Comparison of ENCODE assay signal across 10 mouse cellular contexts in the genomic region with DNA sequence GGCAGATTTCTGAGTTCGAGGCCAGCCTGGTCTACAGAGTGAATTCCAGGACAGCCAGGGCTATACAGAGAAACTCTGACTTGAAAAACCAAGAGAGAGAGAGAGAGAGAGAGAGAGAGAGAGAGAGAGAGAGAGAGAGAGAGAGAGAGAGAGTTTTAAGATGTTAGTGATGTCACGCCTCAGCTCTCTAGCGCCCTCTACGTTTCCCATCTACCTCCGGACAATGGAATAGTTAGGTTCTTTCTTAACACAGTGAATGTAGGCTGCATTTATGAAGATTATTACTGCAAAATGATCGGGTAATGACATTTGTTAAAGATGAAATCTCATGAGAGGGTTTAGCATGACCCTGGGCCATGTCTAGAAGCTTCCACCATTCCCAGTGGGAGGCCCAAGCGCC. TPM values are rescaled to one million over a fixed set of nuclear protein-coding genes. Genes with fewer than 3 reads are reported as not detected.
DNase-seq lines count a peak whose midpoint lies in the region; ATAC-seq and TF ChIP-seq lines count a peak whose summit lies in the region.
"Not testable (repeated sequence)": the region's sequence is repeated elsewhere in the genome, so short reads cannot be mapped to it uniquely, and the experiment has no call there.
"Had no signal": no experiment of that assay in that cellular context is flagged by ENCODE, and none has a peak within 500 bp of the region (broad histone marks: within the 10 kb centered on the region; RNA-seq: fewer than 3 reads in every experiment).

No protein-coding gene starts in this region.

- H3K4me3 ChIP-seq in hindbrain, postnatal 0 days (ENCODE audit: low read length); layer of hippocampus, adult 2 months; lung, adult 2 months (replicated peaks; ENCODE audit: extremely low read depth, low read depth, low read length); midbrain, postnatal 0 days (ENCODE audit: low read depth, low read length): not testable (repeated sequence)

- not testable (repeated sequence) for H3K27ac ChIP-seq in hindbrain, postnatal 0 days; layer of hippocampus, adult 2 months; midbrain, postnatal 0 days (ENCODE audit: low read depth, low read length)

- H3K4me1 ChIP-seq in hindbrain, postnatal 0 days (ENCODE audit: insufficient read depth, low read length); lung, adult 2 months (ENCODE audit: control insufficient read depth, insufficient read depth, low read length); midbrain, postnatal 0 days (ENCODE audit: insufficient read depth, low read length): not testable (repeated sequence)

- not testable (repeated sequence) for H3K9ac ChIP-seq in hindbrain, postnatal 0 days (replicated peaks; ENCODE audit: low read length); midbrain, postnatal 0 days (replicated peaks; ENCODE audit: low read length, poor library complexity, severe bottlenecking)

- not testable (repeated sequence) for H3K36me3 ChIP-seq in hindbrain, postnatal 0 days (ENCODE audit: insufficient read depth, low read length); midbrain, postnatal 0 days (ENCODE audit: insufficient read depth, low read length); splenic B cell, adult 2 months (ENCODE audit: control insufficient read depth, insufficient read depth, low read length, poor library complexity, severe bottlenecking)

- not testable (repeated sequence) for H3K4me2 ChIP-seq in hindbrain, postnatal 0 days (ENCODE audit: low read depth, low read length); midbrain, postnatal 0 days (ENCODE audit: low read depth, low read length, poor library complexity, severe bottlenecking)

- TF ChIP-seq CTCF in hindbrain, postnatal 0 days (IDR thresholded peaks at IDR 0.05; ENCODE audit: low read depth): peak; percentile 39; the same call in 1 of the 2 replicates
- peak; percentile 55 for TF ChIP-seq CTCF in layer of hippocampus, adult 2 months (conservative IDR thresholded peaks at IDR 0.05)
- TF ChIP-seq CTCF in lung, adult 2 months (IDR thresholded peaks at IDR 0.05; ENCODE audit: insufficient read depth, low read length): peak; percentile 14; the same call in 1 of the 2 replicates
- peak; percentile 39 for TF ChIP-seq CTCF in midbrain, postnatal 0 days (IDR thresholded peaks at IDR 0.05)

- peak; percentile 22 for DNase-seq in CD4-positive, CD25-positive, alpha-beta regulatory T cell, adult 2 months (ENCODE audit: low read depth, low spot score)
- DNase-seq in ZHBTc4 (ENCODE audit: low read depth, low spot score): peak; percentile 28
- DNase-seq in hindbrain, postnatal 0 days (ENCODE audit: low spot score); layer of hippocampus, adult 2 months (ENCODE audit: low spot score in 2 of 2); lung, adult 2 months; midbrain, postnatal 0 days (ENCODE audit: low spot score): not testable (repeated sequence)
- peak; percentile 15 for DNase-seq in splenic B cell, adult 2 months (ENCODE audit: low read depth, low spot score)
- DNase-seq in thymus, postnatal 4 days: peak; percentile 49

- WGBS in hindbrain, postnatal 0 days: 75% methylated on average over 7 of the region's 7 CpGs
- WGBS in lung, adult 2 months: 73% methylated on average over 7 of the region's 7 CpGs
- WGBS in midbrain, postnatal 0 days: 76% methylated on average over 7 of the region's 7 CpGs

- not testable (repeated sequence) for ATAC-seq in hindbrain, postnatal 0 days; midbrain, postnatal 0 days (ENCODE audit: low FRiP score)

- not testable (repeated sequence) for H3K27me3 ChIP-seq in hindbrain, postnatal 0 days (ENCODE audit: insufficient read depth, low read length); midbrain, postnatal 0 days (ENCODE audit: insufficient read depth, low read length); splenic B cell, adult 2 months (ENCODE audit: control insufficient read depth, insufficient read depth, low read length, poor library complexity, severe bottlenecking)

- H3K9me3 ChIP-seq in hindbrain, postnatal 0 days (ENCODE audit: low read length); midbrain, postnatal 0 days (ENCODE audit: low read length): not testable (repeated sequence)

- not testable (repeated sequence) for TF ChIP-seq POLR2A in lung, adult 2 months (IDR thresholded peaks at IDR 0.05; ENCODE audit: borderline replicate concordance, extremely low read depth, low read depth, low read length)

RNA-seq across cellular contexts. Expression of gene Eya2, which starts 44.4 kb away (rescaled TPM):
- total RNA-seq in hindbrain, postnatal 0 days (2014; rRNA removed): 12.1 and 20.1 TPM in 2 replicates
- polyA plus RNA-seq in hindbrain, postnatal 0 days (2015; fragmentation: Nextera tagmentation; extraction: Ambion mirVana): 9.9 and 10.0 TPM in 2 replicates
- total RNA-seq in layer of hippocampus, adult 2 months (2021): 1 to 10 TPM; 2.0 to 2.9 TPM
- polyA plus RNA-seq in lung, adult 2 months (2012; rRNA removed): 67.0 and 89.3 TPM in 2 replicates
- 12.0 and 21.6 TPM in 2 replicates for total RNA-seq in midbrain, postnatal 0 days (2014; rRNA removed)
- polyA plus RNA-seq in midbrain, postnatal 0 days (2015; fragmentation: Nextera tagmentation; extraction: Ambion mirVana): 6.0 and 7.1 TPM in 2 replicates
- polyA plus RNA-seq: erythroblast, embryonic 14.5 days had no signal

RNA-seq across cellular contexts. Expression of gene Slc2a10, which starts 46.8 kb away (rescaled TPM):
- total RNA-seq in hindbrain, postnatal 0 days (2014; rRNA removed): 4.5 and 4.9 TPM in 2 replicates
- polyA plus RNA-seq in hindbrain, postnatal 0 days (2015; fragmentation: Nextera tagmentation; extraction: Ambion mirVana): 2.8 and 3.1 TPM in 2 replicates
- total RNA-seq in layer of hippocampus, adult 2 months (2021): under 1 TPM; 0.91 to 0.92 TPM
- polyA plus RNA-seq in lung, adult 2 months (2012; rRNA removed): 8.9 and 10.1 TPM in 2 replicates
- 1.8 and 1.9 TPM in 2 replicates for total RNA-seq in midbrain, postnatal 0 days (2014; rRNA removed)
- 2.5 and 2.6 TPM in 2 replicates for polyA plus RNA-seq in midbrain, postnatal 0 days (2015; fragmentation: Nextera tagmentation; extraction: Ambion mirVana)
- total RNA-seq: megakaryocyte, adult 5-6 weeks had no signal
- polyA plus RNA-seq: erythroblast, embryonic 14.5 days had no signal

RNA-seq across cellular contexts. Expression of gene Trp53rka, which starts 57.3 kb away (rescaled TPM):
- total RNA-seq in hindbrain, postnatal 0 days (2014; rRNA removed): 39.7 and 41.2 TPM in 2 replicates
- 35.0 and 35.7 TPM in 2 replicates for polyA plus RNA-seq in hindbrain, postnatal 0 days (2015; fragmentation: Nextera tagmentation; extraction: Ambion mirVana)
- total RNA-seq in layer of hippocampus, adult 2 months (2021): 10 to 100 TPM; 18.7 to 20.5 TPM
- 21.5 and 22.2 TPM in 2 replicates for polyA plus RNA-seq in lung, adult 2 months (2012; rRNA removed)
- 37.1 and 54.9 TPM in 2 replicates for total RNA-seq in midbrain, postnatal 0 days (2014; rRNA removed)
- polyA plus RNA-seq in midbrain, postnatal 0 days (2015; fragmentation: Nextera tagmentation; extraction: Ambion mirVana): 37.0 and 40.3 TPM in 2 replicates
